Mouse (Mus musculus) heart, postnatal 0 days (tissue): ENCODE results near the gene Cdh13. TPM values are rescaled to one million over a fixed set of nuclear protein-coding genes. Genes with fewer than 3 reads are reported as not detected.

Experiments
- ATAC-seq: fragments of 200-750 bp; cut with Nextera tagmentation; 2 replicates; pipeline ENCODE4 v1.8.0; 2017; ENCODE audit warnings: low read depth, moderate number of reproducible peaks, moderate library complexity; ENCODE audit not compliant: insufficient read depth
- DNase-seq: peaks from one replicate; pipeline ENCODE4 v3.0.0-alpha.2; 2016; ENCODE audit warnings: low spot score
- H3K27ac ChIP-seq: fragments of 300-500 bp; sonication (generic); 2 replicates; pipeline ENCODE4 v1.5.1; 2014; ENCODE audit warnings: low read depth, mild to moderate bottlenecking
- H3K27me3 ChIP-seq: fragments of 300-500 bp; sonication (generic); 2 replicates; pipeline ENCODE4 v1.6.1; 2014; ENCODE audit warnings: low read length, mixed read lengths; ENCODE audit not compliant: control insufficient read depth, insufficient read depth
- H3K36me3 ChIP-seq: fragments of 300-500 bp; sonication (generic); replicated peaks from 2 replicates; pipeline ENCODE4 v1.6.1; 2014; ENCODE audit warnings: low read length, mixed read lengths; ENCODE audit not compliant: control insufficient read depth, insufficient read depth
- H3K4me1 ChIP-seq: fragments of 300-500 bp; sonication (generic); 2 replicates; pipeline ENCODE4 v1.6.1; 2014; ENCODE audit warnings: antibody characterized with exemption; ENCODE audit not compliant: control insufficient read depth, insufficient read depth
- H3K4me2 ChIP-seq: fragments of 300-500 bp; sonication (generic); 2 replicates; pipeline ENCODE4 v1.6.1; 2014; ENCODE audit warnings: low read depth, mild to moderate bottlenecking, low read length, moderate library complexity
- H3K4me3 ChIP-seq: fragments of 300-500 bp; sonication (generic); 2 replicates; pipeline ENCODE4 v1.5.1; 2014; ENCODE audit warnings: low read depth, low read length
- H3K9ac ChIP-seq: fragments of 300-500 bp; sonication (generic); replicated peaks from 2 replicates; pipeline ENCODE4 v1.6.1; 2014; ENCODE audit warnings: low read depth, low read length, mixed read lengths
- H3K9me3 ChIP-seq: fragments of 300-500 bp; sonication (generic); replicated peaks from 2 replicates; pipeline ENCODE4 v1.6.1; 2016; ENCODE audit warnings: low read length; ENCODE audit not compliant: control insufficient read depth
- CTCF ChIP-seq: IDR thresholded peaks from 2 replicates; pipeline ENCODE4 v1.5.1; 2016; ENCODE audit warnings: antibody characterized with exemption, control low read depth, low read depth
- EP300 ChIP-seq: IDR thresholded peaks from 2 replicates; pipeline ENCODE4 v1.6.1; 2016; ENCODE audit warnings: antibody characterized with exemption, low read depth
- WGBS: fragments of 180-500 bp; shearing (Covaris S2); extraction: QIAGEN DNeasy Blood & Tissue Kit; methylation state at CpG from one replicate; pipeline ENCODE4 v1.1.7; 2014; 5-methylcytosine and 5-hydroxymethylcytosine counted together
- polyA plus RNA-seq: library from polyadenylated mRNA; unstranded; fragments of >200 nt; fragmentation: Nextera tagmentation; extraction: Ambion mirVana; gene quantifications from 2 replicates; pipeline ENCODE4 v1.2.1, GENCODE M21; 2015
- total RNA-seq: library from RNA; depleted of rRNA; stranded (reverse); fragments of >200 nt; gene quantifications from 2 replicates; pipeline ENCODE4 v1.2.3, GENCODE M21; 2014; ENCODE audit warnings: low replicate concordance

Cdh13 gene
- total and polyA plus RNA-seq, 2 experiments from 2014 or later: 109 to 136 TPM

GRCm38 (mm10) chr8:118845690-118846089, 562.2 kb downstream of the Cdh13 start:
- Histone ChIP-seq H3K9ac (no peak overlapping the region), H3K4me1 (no peaks in the 10 kb centered on the region), H3K27me3 (no peaks in the 10 kb centered on the region), H3K4me2 (no peak overlapping the region), H3K9me3 (no peaks in the 10 kb centered on the region), H3K27ac (no peak overlapping the region), H3K36me3 (no peaks in the 10 kb centered on the region), H3K4me3 (no peak overlapping the region)
- TF ChIP-seq CTCF (no peak), EP300 (no peak)
- no peak for DNase-seq
- ATAC-seq: no peak

GRCm38 (mm10) chr8:118848021-118848420, 564.5 kb downstream of the Cdh13 start:
- Histone ChIP-seq H3K4me1 (no peaks in the 10 kb centered on the region), H3K4me3 (no peak overlapping the region), H3K9me3 (no peaks in the 10 kb centered on the region), H3K27ac (no peak overlapping the region), H3K36me3 (no peaks in the 10 kb centered on the region), H3K4me2 (no peak overlapping the region), H3K27me3 (no peaks in the 10 kb centered on the region), H3K9ac (no peak overlapping the region)
- WGBS: 44% methylated on average over 5 of the region's 5 CpGs
- no peak for DNase-seq
- ATAC-seq: no peak
- no peak for TF ChIP-seq EP300
- TF ChIP-seq CTCF: no peak

- H3K36me3 ChIP-seq: no peaks in the 10 kb centered on the region
- H3K9me3 ChIP-seq: no peaks in the 10 kb centered on the region
- no peak overlapping the region for H3K4me3 ChIP-seq
- H3K9ac ChIP-seq: no peak overlapping the region
- H3K27ac ChIP-seq: no peak overlapping the region
- DNase-seq (no peak), ATAC-seq (no peak)
- H3K4me2 ChIP-seq: no peak overlapping the region
- no peaks in the 10 kb centered on the region for H3K27me3 ChIP-seq
- no peaks in the 10 kb centered on the region for H3K4me1 ChIP-seq
- 55% methylated on average over 3 of the region's 3 CpGs for WGBS
- TF ChIP-seq CTCF: no peak
- no peak for TF ChIP-seq EP300
Observed at GRCm38 (mm10) chr8:118849515-118849914, 566.0 kb downstream of the Cdh13 start.

GRCm38 (mm10) chr8:118850381-118850780, 566.8 kb downstream of the Cdh13 start:
- no peak for ATAC-seq
- Histone ChIP-seq H3K36me3 (no peaks in the 10 kb centered on the region), H3K4me1 (0 out of 2 replicates have a peak, but pooled peaks cover 3% of the 10 kb centered on the region), H3K27me3 (no peaks in the 10 kb centered on the region), H3K4me3 (no peak overlapping the region), H3K4me2 (no peak overlapping the region), H3K9ac (no peak overlapping the region), H3K9me3 (no peaks in the 10 kb centered on the region), H3K27ac (no peak overlapping the region)
- DNase-seq: peak; percentile 52
- WGBS: 19% methylated on average over 6 of the region's 6 CpGs
- TF ChIP-seq EP300: no peak
- peak; percentile 98 for TF ChIP-seq CTCF

GRCm38 (mm10) chr8:118851361-118851760, 567.8 kb downstream of the Cdh13 start:
- H3K9me3 ChIP-seq: no peaks in the 10 kb centered on the region
- H3K36me3 ChIP-seq: no peaks in the 10 kb centered on the region
- H3K4me2 ChIP-seq: no peak overlapping the region
- ATAC-seq (no peak), DNase-seq (no peak)
- 91% methylated on average over 10 of the region's 10 CpGs for WGBS
- H3K27me3 ChIP-seq: no peaks in the 10 kb centered on the region
- H3K27ac ChIP-seq: no peak overlapping the region
- TF ChIP-seq CTCF: no peak
- TF ChIP-seq EP300: no peak
- 0 out of 2 replicates have a peak, but pooled peaks cover 3% of the 10 kb centered on the region for H3K4me1 ChIP-seq
- no peak overlapping the region for H3K9ac ChIP-seq
- H3K4me3 ChIP-seq: no peak overlapping the region

- 78% methylated on average over 12 of the region's 12 CpGs for WGBS
- no peak overlapping the region for H3K27ac ChIP-seq
Observed at GRCm38 (mm10) chr8:118852861-118853260, 569.3 kb downstream of the Cdh13 start.

More at GRCm38 (mm10) chr8:118852861-118853260, 569.3 kb downstream of the Cdh13 start:
- Histone ChIP-seq H3K4me1 (0 out of 2 replicates have a peak, but pooled peaks cover 3% of the 10 kb centered on the region), H3K9me3 (no peaks in the 10 kb centered on the region), H3K4me2 (no peak overlapping the region), H3K27me3 (no peaks in the 10 kb centered on the region), H3K4me3 (no peak overlapping the region), H3K9ac (no peak overlapping the region), H3K36me3 (no peaks in the 10 kb centered on the region)
- no peak for DNase-seq
- no peak for ATAC-seq
- TF ChIP-seq EP300 (no peak), CTCF (no peak)
